Mouse (Mus musculus) naive thymus-derived CD4-positive, alpha-beta T cell, adult 2 months (primary cell): ENCODE measurements around the gene Ptafr.

ENCODE experiments used
- DNase-seq: peaks from one replicate; pipeline ENCODE4 v3.0.0-alpha.2; 2011; ENCODE audit warnings: low read depth

Ptafr gene

GRCm38 (mm10) chr4:132563965-132564364, at the start of gene Ptafr:
TSS of gene Ptafr (plus strand) at chr4:132564067.
- DNase-seq, result no peak

- DNase-seq, result peak; percentile 92
These were observed 49.2 kb upstream of the Ptafr start for GRCm38 (mm10) chr4:132514555-132515135.

GRCm38 (mm10) chr4:132515369-132516155, 48.3 kb upstream of the Ptafr start:
- peak; percentile 96 for DNase-seq

- DNase-seq, result no peak
These were observed 45.8 kb upstream of the Ptafr start for GRCm38 (mm10) chr4:132518066-132518465.

GRCm38 (mm10) chr4:132519188-132519587, 44.7 kb upstream of the Ptafr start:
- no peak for DNase-seq

- DNase-seq, result no peak
These were observed 39.5 kb upstream of the Ptafr start for GRCm38 (mm10) chr4:132524321-132524741.

GRCm38 (mm10) chr4:132524808-132525207, 39.1 kb upstream of the Ptafr start:
- DNase-seq, result no peak

GRCm38 (mm10) chr4:132526678-132527077, 37.2 kb upstream of the Ptafr start:
- peak; percentile 68 for DNase-seq

GRCm38 (mm10) chr4:132527917-132528522, 35.8 kb upstream of the Ptafr start:
- DNase-seq, result no peak

GRCm38 (mm10) chr4:132529344-132529743, 34.5 kb upstream of the Ptafr start:
- DNase-seq, result no peak

GRCm38 (mm10) chr4:132530033-132530804, 33.6 kb upstream of the Ptafr start:
- no peak for DNase-seq

- DNase-seq, result no peak
These were observed 31.4 kb upstream of the Ptafr start for GRCm38 (mm10) chr4:132532496-132532895.

GRCm38 (mm10) chr4:132532981-132533916, 30.6 kb upstream of the Ptafr start, which contains the start of gene Atpif1:
TSS of gene Atpif1 (minus strand) at chr4:132533659.
- DNase-seq, result peak; percentile 95

- peak; percentile 97 for DNase-seq
These were observed 28.3 kb upstream of the Ptafr start, which contains the start of gene Dnajc8 for GRCm38 (mm10) chr4:132535406-132536121. TSS of gene Dnajc8 (plus strand) at chr4:132535550.

- no peak for DNase-seq
These were observed 24.4 kb upstream of the Ptafr start for GRCm38 (mm10) chr4:132539481-132539880.

- DNase-seq, result no peak
These were observed 22.5 kb upstream of the Ptafr start for GRCm38 (mm10) chr4:132541413-132541812.

GRCm38 (mm10) chr4:132542724-132543123, 21.1 kb upstream of the Ptafr start:
- no peak for DNase-seq

GRCm38 (mm10) chr4:132545851-132546250, 18.0 kb upstream of the Ptafr start:
- DNase-seq, result peak; percentile 78

- DNase-seq, result no peak
These were observed 9.6 kb upstream of the Ptafr start for GRCm38 (mm10) chr4:132554221-132554620.

GRCm38 (mm10) chr4:132554653-132555052, 9.2 kb upstream of the Ptafr start:
- DNase-seq, result no peak
